Mouse (Mus musculus) neural tube, postnatal 0 days (tissue): Measurements from ENCODE around the gene Kcng3. TPM values are rescaled to one million over a fixed set of nuclear protein-coding genes. Genes with fewer than 3 reads are reported as not detected.

Experiments
- polyA plus RNA-seq: library from polyadenylated mRNA; unstranded; fragments of >200 nt; fragmentation: Nextera tagmentation; extraction: Ambion mirVana; gene quantifications from 2 replicates; pipeline ENCODE4 v1.2.1, GENCODE M21; 2015

Gene Kcng3
- 0.06 and 0.08 TPM in 2 replicates for polyA plus RNA-seq

GRCm38 (mm10) chr17:83631783-83632652, at the start of gene Kcng3:
Gene Kcng3, minus strand, starts transcription at chr17:83631895.

Other genes with a start within 250 kb of the Kcng3 start
- 242 and 254 TPM in 2 replicates for gene Cox7a2l, start 114.6 kb downstream of the Kcng3 start, polyA plus RNA-seq
- 34.2 and 38.8 TPM in 2 replicates for gene Mta3, start 74.3 kb upstream of the Kcng3 start, polyA plus RNA-seq
- gene Haao, start 216.1 kb upstream of the Kcng3 start, polyA plus RNA-seq: 0.37 and 0.56 TPM in 2 replicates